Mouse (Mus musculus) limb, embryonic 10.5 days (tissue): ENCODE results near the gene Slc4a5. TPM values are rescaled to one million over a fixed set of nuclear protein-coding genes. Genes with fewer than 3 reads are reported as not detected.
A peak's percentile ranks its signal among the peaks of the same experiment; 100 is the strongest.
"Not testable (repeated sequence)": the region's sequence is repeated elsewhere in the genome, so short reads cannot be mapped to it uniquely, and the experiment has no call there.

Experiments
- DNase-seq: peaks from one replicate; pipeline ENCODE4 v3.0.0-alpha.2; 2017; ENCODE audit warnings: low spot score
- H3K27ac ChIP-seq: fragments of 300-500 bp; sonication (generic); 2 replicates; pipeline ENCODE4 v1.5.1; 2016; ENCODE audit warnings: mild to moderate bottlenecking
- H3K27me3 ChIP-seq: fragments of 300-500 bp; sonication (generic); 2 replicates; pipeline ENCODE4 v1.6.1; 2016; ENCODE audit warnings: low read depth, mild to moderate bottlenecking; ENCODE audit not compliant: poor library complexity, severe bottlenecking
- H3K36me3 ChIP-seq: fragments of 300-500 bp; sonication (generic); 2 replicates; pipeline ENCODE4 v1.6.1; 2016; ENCODE audit warnings: mild to moderate bottlenecking, moderate library complexity
- H3K4me1 ChIP-seq: fragments of 300-500 bp; sonication (generic); 2 replicates; pipeline ENCODE4 v1.6.1; 2016
- H3K4me3 ChIP-seq: fragments of 300-500 bp; sonication (generic); 2 replicates; pipeline ENCODE4 v1.5.1; 2016; ENCODE audit warnings: mild to moderate bottlenecking, moderate library complexity
- H3K9me3 ChIP-seq: fragments of 300-500 bp; sonication (generic); replicated peaks from 2 replicates; pipeline ENCODE4 v1.6.1; 2016; ENCODE audit warnings: mild to moderate bottlenecking
- WGBS: fragments of 180-500 bp; shearing (Covaris S2); methylation state at CpG from one replicate; pipeline ENCODE4 v1.1.7; 2016; 5-methylcytosine and 5-hydroxymethylcytosine counted together
- polyA plus RNA-seq: library from polyadenylated mRNA; unstranded; fragments of >200 nt; fragmentation: Nextera tagmentation; extraction: Ambion mirVana; gene quantifications from 2 replicates; pipeline ENCODE4 v1.2.1, GENCODE M21; 2016

The Slc4a5 gene
- polyA plus RNA-seq, 1 experiment from 2014 or later, result 0.25 TPM

GRCm38 (mm10) chr6:83323652-83324419 lies 104.2 kb downstream of the Slc4a5 start:
- no peaks in the 10 kb centered on the region for H3K9me3 ChIP-seq
- H3K36me3 ChIP-seq, result peaks cover 8% of the 10 kb centered on the region
- DNase-seq, result no peak
- WGBS, result 68% methylated on average over 8 of the region's 8 CpGs
- H3K27ac ChIP-seq, result no peak overlapping the region
- no peaks in the 10 kb centered on the region for H3K27me3 ChIP-seq
- H3K4me1 ChIP-seq, result peaks cover 18% of the 10 kb centered on the region
- H3K4me3 ChIP-seq, result no peak overlapping the region

- Histone ChIP-seq H3K4me1 (peaks cover 18% of the 10 kb centered on the region), H3K9me3 (no peaks in the 10 kb centered on the region), H3K27me3 (no peaks in the 10 kb centered on the region), H3K36me3 (peaks cover 27% of the 10 kb centered on the region), H3K27ac (peak within 1 kb of the TSS; percentile 97), H3K4me3 (peak within 1 kb of the TSS; percentile 99)
- 1% methylated on average over 64 of the region's 65 CpGs for WGBS
- DNase-seq, result peak; percentile 92
Observed at GRCm38 (mm10) chr6:83325525-83326393, 106.1 kb downstream of the Slc4a5 start, which contains the start of the genes Mthfd2 and Mob1a. TSS of gene Mthfd2 (minus strand) at chr6:83325908. TSS of gene Mob1a (plus strand) at chr6:83326016.

- no peaks in the 10 kb centered on the region for H3K27me3 ChIP-seq
- DNase-seq, result no peak
- peaks cover 33% of the 10 kb centered on the region for H3K36me3 ChIP-seq
- H3K4me3 ChIP-seq, result peak overlapping the region; percentile 99
- WGBS, result 8% methylated on average over 6 of the region's 6 CpGs
- H3K4me1 ChIP-seq, result peaks cover 18% of the 10 kb centered on the region
- H3K27ac ChIP-seq, result peak overlapping the region; percentile 97
- H3K9me3 ChIP-seq, result no peaks in the 10 kb centered on the region
Observed at GRCm38 (mm10) chr6:83326394-83326736, 106.7 kb downstream of the Slc4a5 start.

GRCm38 (mm10) chr6:83326761-83327160 lies 107.1 kb downstream of the Slc4a5 start:
- Histone ChIP-seq H3K9me3 (no peaks in the 10 kb centered on the region), H3K36me3 (peaks cover 37% of the 10 kb centered on the region), H3K4me3 (peak overlapping the region; percentile 99), H3K27me3 (no peaks in the 10 kb centered on the region), H3K4me1 (peaks cover 18% of the 10 kb centered on the region), H3K27ac (no peak overlapping the region)
- WGBS, result 76% methylated on average over 6 of the region's 6 CpGs
- no peak for DNase-seq

- Histone ChIP-seq H3K4me3 (no peak overlapping the region), H3K36me3 (peaks cover 46% of the 10 kb centered on the region), H3K27ac (no peak overlapping the region), H3K27me3 (no peaks in the 10 kb centered on the region), H3K9me3 (no peaks in the 10 kb centered on the region), H3K4me1 (peaks cover 18% of the 10 kb centered on the region)
- 90% methylated on average over 3 of the region's 3 CpGs for WGBS
- no peak for DNase-seq
Observed at GRCm38 (mm10) chr6:83327591-83328190, 108.1 kb downstream of the Slc4a5 start.

GRCm38 (mm10) chr6:83341387-83341786 lies 121.8 kb downstream of the Slc4a5 start:
- Histone ChIP-seq H3K36me3 (peaks cover 77% of the 10 kb centered on the region), H3K27me3 (no peaks in the 10 kb centered on the region), H3K27ac (no peak overlapping the region), H3K9me3 (no peaks in the 10 kb centered on the region), H3K4me3 (no peak overlapping the region), H3K4me1 (no peaks in the 10 kb centered on the region)
- DNase-seq, result no peak
- WGBS, result 94% methylated on average over 3 of the region's 3 CpGs

- Histone ChIP-seq H3K36me3 (peaks cover 66% of the 10 kb centered on the region), H3K27ac (no peak overlapping the region), H3K9me3 (no peaks in the 10 kb centered on the region), H3K4me1 (no peaks in the 10 kb centered on the region), H3K27me3 (no peaks in the 10 kb centered on the region), H3K4me3 (no peak overlapping the region)
- 93% methylated on average over 2 of the region's 2 CpGs for WGBS
- no peak for DNase-seq
Observed at GRCm38 (mm10) chr6:83342957-83343356, 123.3 kb downstream of the Slc4a5 start.

- H3K4me1 ChIP-seq, result peaks cover 18% of the 10 kb centered on the region
- not testable (repeated sequence) for H3K9me3 ChIP-seq, H3K27ac ChIP-seq, H3K27me3 ChIP-seq, DNase-seq, H3K4me3 ChIP-seq
- 95% methylated on average over 8 of the region's 8 CpGs for WGBS
- peaks cover 43% of the 10 kb centered on the region for H3K36me3 ChIP-seq
Observed at GRCm38 (mm10) chr6:83345285-83345684, 125.7 kb downstream of the Slc4a5 start.

- H3K27ac ChIP-seq, result no peak overlapping the region
- peaks cover 25% of the 10 kb centered on the region for H3K4me1 ChIP-seq
- WGBS, result 89% methylated on average over 3 of the region's 3 CpGs
- H3K9me3 ChIP-seq, result no peaks in the 10 kb centered on the region
- no peaks in the 10 kb centered on the region for H3K27me3 ChIP-seq
- H3K36me3 ChIP-seq, result peaks cover 34% of the 10 kb centered on the region
- H3K4me3 ChIP-seq, result no peak overlapping the region
- no peak for DNase-seq
Observed at GRCm38 (mm10) chr6:83347916-83348315, 128.3 kb downstream of the Slc4a5 start.

- no peak for DNase-seq
Observed at GRCm38 (mm10) chr6:83348873-83349272, 129.2 kb downstream of the Slc4a5 start, which contains the start of gene Bola3. TSS of gene Bola3 (plus strand) at chr6:83349147.

GRCm38 (mm10) chr6:83349274-83349958 lies 129.8 kb downstream of the Slc4a5 start:
- H3K27ac ChIP-seq, result peak overlapping the region; percentile 92
- H3K4me3 ChIP-seq, result peak overlapping the region; percentile 86
- peak; percentile 97 for DNase-seq
- peaks cover 25% of the 10 kb centered on the region for H3K4me1 ChIP-seq
- no peaks in the 10 kb centered on the region for H3K27me3 ChIP-seq
- no peaks in the 10 kb centered on the region for H3K9me3 ChIP-seq
- 1% methylated on average over 53 of the region's 53 CpGs for WGBS
- H3K36me3 ChIP-seq, result peaks cover 39% of the 10 kb centered on the region

More at GRCm38 (mm10) chr6:83348873-83349272, 129.2 kb downstream of the Slc4a5 start, which contains the start of gene Bola3:
- Histone ChIP-seq H3K9me3 (no peaks in the 10 kb centered on the region), H3K36me3 (peaks cover 37% of the 10 kb centered on the region), H3K27me3 (no peaks in the 10 kb centered on the region), H3K4me1 (peaks cover 25% of the 10 kb centered on the region), H3K4me3 (peak within 1 kb of the TSS; percentile 86), H3K27ac (peak within 1 kb of the TSS; percentile 92)
- 33% methylated on average over 6 of the region's 6 CpGs for WGBS

- WGBS, result 86% methylated on average over 7 of the region's 7 CpGs
- H3K4me3 ChIP-seq, result peak overlapping the region; percentile 86
- no peaks in the 10 kb centered on the region for H3K9me3 ChIP-seq
- peak overlapping the region; percentile 92 for H3K27ac ChIP-seq
- H3K27me3 ChIP-seq, result no peaks in the 10 kb centered on the region
- DNase-seq, result no peak
- H3K36me3 ChIP-seq, result peaks cover 45% of the 10 kb centered on the region
- H3K4me1 ChIP-seq, result peaks cover 25% of the 10 kb centered on the region
Observed at GRCm38 (mm10) chr6:83350172-83350571, 130.5 kb downstream of the Slc4a5 start.
